Mouse (Mus musculus): ENCODE data around the gene Dcaf12.

The Dcaf12 gene

DNA sequence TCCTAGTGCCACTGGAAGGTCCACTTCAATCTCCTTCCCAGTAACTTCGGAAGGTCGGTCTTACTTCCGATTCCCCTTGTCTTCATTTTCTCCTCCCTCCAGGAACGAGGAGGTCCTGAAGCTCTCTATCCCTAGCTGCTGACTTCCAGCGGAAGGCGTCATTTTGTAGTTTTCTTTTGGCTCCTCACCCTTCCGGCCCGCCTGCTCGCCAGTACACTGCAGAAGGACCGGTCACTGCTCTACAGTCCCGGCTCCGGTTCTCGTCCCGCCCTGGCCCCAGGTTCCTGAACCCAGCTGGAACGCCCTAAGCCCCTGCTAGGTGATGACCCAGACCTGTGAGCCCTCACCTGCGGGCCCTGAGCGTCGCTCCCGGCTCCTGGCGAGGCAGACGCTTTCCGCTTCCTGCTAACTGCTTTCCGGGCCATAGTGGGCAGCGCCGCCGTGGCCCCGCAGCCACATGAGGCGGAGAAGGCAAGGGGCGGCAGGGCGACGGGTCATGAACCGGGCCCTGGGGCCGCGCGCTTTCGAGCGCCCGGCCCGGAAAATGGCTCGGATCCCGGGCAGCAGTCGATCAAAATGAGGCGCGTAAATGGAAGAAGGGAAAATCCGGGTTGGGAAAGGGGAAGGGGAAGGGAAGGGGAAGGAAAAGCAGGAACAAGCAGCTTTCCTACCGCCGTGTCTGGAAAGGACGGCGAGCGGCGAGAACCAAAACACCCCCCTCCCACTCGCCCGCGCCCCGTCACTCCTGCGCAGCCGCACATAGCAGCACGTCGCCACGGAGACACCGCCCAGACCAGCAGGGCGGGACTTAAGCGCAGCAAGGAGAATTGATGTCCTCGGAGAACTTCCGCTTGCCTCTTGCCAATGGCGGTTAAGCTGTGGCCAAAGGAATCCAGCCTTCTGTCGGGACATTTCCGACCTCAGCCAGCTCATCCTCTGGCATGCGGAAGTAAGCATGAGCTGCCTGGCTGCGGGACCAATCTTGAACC is at the start of gene Dcaf12:
TSS of gene Dcaf12 (minus strand) at position 749 of the 989 bp plus-strand sequence.
- peak; percentile 89 to 92 for DNase-seq (ENCODE audit: low spot score in 2 of 2)

DNA sequence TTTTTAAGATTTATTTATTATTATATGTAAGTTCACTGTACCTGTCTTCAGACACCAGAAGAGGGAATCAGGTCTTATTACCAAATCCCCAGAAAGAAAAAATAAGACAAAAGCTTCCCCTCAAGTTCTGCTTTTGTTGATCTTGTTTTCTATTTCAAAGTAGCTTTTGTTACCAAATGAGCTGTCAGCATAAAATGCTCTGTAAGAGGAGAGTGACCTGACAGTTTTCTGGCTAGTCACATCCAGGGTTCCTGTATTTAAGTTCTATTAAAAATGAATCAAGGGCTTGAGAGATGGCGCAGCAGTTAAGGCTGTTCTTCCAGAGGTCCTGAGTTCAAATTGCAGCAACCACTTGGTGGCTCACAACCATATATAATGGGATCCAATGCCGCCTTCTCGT is 46.4 kb upstream of the Dcaf12 start:
- DNase-seq (ENCODE audit: low spot score in 2 of 2) = no peak

DNA sequence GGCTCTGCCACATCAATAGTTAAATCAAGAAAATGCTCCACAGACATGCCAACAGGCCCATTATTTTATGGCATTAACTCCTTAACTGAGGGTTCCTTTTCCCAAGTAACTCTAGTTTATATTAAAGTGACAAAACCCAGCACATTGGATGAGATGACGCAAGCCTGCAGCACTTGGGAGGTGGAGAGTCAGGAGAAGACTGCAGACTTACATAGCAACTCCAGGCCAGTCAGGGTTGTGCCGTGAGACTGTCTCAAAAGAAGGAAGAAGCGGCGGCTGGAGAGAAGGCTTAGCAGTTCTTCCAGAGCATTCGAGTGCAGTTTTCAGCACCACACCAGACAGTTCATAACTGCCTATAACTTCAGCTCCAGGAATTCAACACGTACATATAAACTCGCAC is 44.7 kb upstream of the Dcaf12 start:
- no peak for DNase-seq (ENCODE audit: low spot score in 2 of 2)

DNA sequence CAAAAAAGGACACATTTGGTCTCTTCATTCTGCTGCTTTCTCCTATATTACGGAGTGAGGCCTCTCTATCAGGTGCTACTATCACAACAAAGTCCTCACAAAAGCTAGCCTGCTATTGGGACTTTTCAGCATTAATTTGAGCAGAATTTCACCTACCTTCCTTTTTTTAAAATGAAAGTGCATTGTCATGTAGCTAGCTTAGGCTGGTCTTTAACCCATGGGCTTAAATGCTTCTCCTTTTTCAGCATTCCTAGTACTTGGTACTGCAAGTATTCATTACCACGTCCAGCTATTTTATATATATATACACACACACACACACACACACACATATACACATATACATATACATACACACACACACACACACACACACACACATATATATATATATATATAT is 44.0 kb upstream of the Dcaf12 start:
- DNase-seq (ENCODE audit: low spot score in 2 of 2) = no peak

DNA sequence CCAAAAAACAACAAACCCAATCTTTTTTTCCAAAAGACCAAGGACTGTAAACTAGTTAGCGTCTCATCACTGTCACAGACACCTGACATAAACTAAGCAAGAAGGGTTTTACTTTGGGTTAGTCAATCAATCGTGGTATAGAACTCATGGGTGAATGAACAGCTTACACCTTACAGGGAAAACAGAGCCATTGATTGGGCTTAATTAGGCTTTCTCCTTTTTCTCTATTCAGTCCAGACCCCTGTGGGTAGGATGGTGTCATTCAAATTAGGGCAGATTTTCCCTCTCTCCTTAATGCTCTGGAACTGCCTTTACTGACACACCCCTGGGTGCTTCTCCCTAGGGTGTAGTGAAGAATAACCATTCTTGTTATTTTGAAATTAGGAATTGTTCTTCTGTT is 42.5 kb upstream of the Dcaf12 start:
- no peak for DNase-seq (ENCODE audit: low spot score in 2 of 2)

DNA sequence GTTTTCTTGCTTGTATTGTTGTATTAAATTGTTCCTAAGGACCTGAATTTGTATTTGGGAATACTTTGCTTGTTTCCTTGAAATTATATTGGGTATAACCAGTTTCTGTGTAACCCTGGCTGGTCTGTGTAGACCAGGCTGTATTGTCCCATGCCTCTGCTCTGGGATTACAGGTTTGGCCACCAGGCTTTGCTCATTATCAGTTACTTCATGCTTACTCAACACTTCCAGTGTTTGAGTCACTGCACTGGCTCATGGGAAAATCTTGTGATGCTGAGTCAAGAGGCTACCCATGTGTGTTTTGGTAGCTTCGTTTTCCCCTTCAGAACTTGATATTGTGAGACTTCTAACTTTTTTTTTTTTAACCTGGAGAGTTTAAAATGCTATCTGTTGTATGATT is 38.6 kb upstream of the Dcaf12 start:
- no peak for DNase-seq (ENCODE audit: low spot score in 2 of 2)

DNA sequence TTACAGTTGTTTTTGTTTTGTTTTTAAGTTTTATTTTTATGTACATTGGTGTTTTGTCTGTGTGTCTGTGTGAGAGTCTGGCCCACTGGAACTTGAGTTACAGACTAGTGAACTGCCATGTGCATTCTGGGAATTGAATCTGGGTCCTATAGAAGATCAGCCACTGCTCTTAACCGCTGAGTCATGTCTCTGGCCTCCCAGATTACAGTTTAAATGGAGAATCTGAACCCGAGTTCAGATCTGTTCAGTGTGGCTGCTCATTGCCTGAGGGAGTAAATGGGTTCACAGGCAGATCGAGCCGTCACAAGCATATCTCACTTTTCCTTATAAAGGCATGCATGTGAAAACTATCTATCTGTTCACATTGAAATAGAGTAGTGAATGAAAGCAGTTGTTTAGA is 38.1 kb upstream of the Dcaf12 start:
- peak in 1 of 2 experiments; percentile 15 for DNase-seq (ENCODE audit: low spot score in 2 of 2)

- DNase-seq (ENCODE audit: low spot score in 2 of 2) = peak; percentile 27 to 40
Observed at GRCm38 (mm10) chr4:41349199-41349591, 34.5 kb upstream of the Dcaf12 start.

DNA sequence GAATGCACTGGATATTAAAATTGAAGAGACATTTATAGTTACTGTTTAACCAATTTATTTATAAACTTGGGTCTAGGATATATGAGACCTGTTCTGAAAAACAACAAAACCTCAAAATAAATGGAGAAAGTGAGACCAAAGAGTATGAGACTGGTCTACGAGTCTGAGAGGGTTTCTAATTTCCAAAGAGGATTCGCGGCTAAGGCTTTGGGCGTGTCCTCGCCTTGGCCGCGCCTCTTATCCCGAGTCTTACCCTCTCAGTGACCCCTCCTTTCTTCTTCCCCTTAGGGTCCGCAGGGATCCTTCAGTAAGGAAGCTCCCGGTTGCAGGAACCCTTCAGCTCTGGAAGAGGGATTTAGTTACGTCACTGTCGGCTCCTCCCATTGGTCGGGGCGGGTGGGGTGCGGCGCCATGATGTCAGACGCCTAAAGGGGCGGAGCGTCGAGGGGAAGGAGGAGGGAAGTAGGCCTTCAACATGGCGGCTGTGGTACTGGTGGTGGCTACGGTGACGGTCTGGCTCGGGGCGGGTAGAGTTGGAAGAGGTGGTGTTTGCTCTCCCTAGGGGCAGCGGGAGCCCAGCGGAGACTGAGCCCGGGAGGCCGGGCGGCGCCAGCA is 34.0 kb upstream of the Dcaf12 start, which contains the start of gene Ubap1:
TSS of gene Ubap1 (plus strand) at position 413 of the 615 bp plus-strand sequence.
- peak; percentile 81 to 88 for DNase-seq (ENCODE audit: low spot score in 2 of 2)

DNA sequence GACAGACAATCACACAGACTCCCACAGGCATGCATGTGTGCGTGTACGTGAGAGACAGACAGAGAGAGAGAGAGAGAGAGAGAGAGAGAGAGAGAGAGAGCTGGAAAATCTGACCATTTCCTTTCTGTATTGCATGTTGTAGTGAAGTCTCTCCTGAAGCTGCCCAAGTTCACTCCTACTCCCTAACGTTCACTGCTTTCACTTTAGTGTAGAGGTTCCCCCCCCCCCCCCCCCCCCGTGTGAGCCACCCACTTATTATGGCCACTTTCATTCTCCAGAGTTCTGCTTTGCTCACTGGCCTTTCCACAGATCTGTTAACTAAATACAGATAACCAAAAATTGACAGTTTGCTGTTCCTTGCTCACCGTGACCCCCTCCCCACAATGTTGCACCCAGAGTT is 33.1 kb upstream of the Dcaf12 start:
- DNase-seq (ENCODE audit: low spot score in 2 of 2) = no peak

GRCm38 (mm10) chr4:41346011-41346410 is 31.3 kb upstream of the Dcaf12 start:
- no peak for DNase-seq (ENCODE audit: low spot score in 2 of 2)

DNA sequence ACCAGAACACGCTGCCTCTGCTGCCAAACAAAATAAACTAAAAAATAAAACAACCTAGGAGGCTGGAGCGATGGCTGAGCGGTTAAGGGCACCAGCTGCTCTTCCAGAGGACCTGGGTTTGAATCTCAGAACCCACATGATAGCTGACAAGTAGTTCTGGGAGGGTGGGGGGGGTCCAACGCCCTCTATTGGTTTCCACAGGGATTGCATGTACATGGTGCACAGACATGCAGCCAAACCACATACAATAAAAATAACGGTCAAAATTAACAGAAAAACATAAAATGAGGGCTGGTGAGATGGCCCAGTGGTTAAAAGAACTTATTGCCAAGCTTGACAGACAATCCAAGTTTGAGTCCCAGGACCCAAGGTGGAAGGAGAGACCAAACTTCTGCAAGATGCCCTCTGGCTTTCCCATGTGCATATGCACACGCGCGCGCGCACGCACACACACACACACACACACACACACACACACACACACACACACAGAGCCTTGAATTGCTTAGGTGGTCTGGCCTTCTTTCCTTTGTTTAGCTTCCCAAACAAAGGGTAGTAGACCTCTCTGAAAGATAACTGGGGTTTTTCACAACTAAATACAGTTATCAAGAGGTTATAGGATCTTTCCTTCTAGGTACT is 26.3 kb upstream of the Dcaf12 start:
- DNase-seq (ENCODE audit: low spot score in 2 of 2) = no peak

DNA sequence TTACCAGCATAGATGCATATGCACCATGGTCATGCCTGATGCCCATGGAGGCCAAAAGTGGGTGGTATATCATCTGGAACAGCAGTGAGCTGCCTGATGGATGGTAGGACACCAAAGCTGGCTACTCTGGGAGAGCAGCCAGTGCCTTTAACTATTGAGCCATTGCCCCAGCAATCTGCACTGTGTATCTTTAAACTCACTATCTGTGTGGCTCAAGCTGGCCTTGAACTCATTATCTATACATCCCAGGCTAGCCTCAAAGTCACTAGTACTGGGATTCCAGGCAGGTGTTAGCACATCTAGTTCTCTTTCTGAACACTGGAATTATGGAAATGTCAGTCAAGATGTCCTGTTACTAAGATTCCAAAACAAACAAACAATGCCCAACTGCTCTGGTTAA is 21.9 kb upstream of the Dcaf12 start:
- DNase-seq (ENCODE audit: low spot score in 2 of 2) = no peak

DNA sequence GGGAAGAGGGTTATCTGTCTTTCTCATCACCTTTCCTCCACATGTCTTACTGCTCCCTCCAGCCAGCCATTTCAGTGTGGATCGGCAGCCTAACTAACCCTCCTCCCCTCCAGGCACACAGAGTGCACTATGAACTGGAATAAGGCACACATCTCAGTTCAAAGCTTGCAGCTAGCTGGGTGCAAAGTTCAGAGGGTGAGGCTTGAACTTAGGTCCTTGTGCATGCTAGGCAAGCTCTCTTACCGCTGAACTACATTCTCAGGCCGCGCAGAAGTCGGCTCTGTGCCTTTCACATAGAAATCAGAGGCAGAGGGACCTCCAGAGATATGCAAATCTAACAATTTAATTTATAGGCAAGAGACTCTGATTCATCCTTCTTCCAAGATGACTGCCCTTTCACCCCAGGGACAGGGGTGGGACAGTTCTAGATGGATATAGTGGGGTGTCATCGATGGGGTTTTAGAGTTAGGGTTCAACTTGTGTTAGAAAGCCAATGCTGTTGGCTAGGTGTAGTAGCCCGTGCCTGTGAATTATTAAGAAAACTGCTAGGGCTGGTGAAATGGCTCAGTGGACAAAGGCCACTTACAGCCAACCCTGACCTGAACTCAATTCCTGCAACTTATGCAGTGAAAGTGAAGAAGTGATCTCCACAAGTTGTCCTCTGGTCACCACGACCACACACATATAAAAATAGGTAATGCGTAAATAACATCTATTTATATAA is 17.2 kb upstream of the Dcaf12 start:
- no peak for DNase-seq (ENCODE audit: low spot score in 2 of 2)

DNA sequence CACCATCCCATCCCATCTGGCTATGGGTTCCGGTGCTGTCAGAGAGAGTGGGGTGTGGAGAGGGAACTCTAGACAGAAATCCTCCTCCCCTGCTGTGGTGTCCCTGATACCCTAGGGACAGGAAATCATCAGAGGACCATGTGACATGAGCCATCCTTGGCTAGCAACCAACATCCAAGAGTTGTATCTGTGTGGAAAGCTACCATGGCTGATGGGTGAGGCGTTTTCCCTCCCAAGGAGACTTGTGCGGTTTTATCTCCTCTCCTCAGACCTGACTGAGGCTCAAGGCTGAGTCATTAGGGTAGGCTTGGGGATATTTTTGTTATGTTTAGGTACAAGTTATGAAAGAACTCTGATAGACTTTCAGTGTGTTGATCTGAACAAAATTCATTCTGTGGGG is 16.4 kb upstream of the Dcaf12 start:
- DNase-seq (ENCODE audit: low spot score in 2 of 2) = peak; percentile 28 to 45

DNA sequence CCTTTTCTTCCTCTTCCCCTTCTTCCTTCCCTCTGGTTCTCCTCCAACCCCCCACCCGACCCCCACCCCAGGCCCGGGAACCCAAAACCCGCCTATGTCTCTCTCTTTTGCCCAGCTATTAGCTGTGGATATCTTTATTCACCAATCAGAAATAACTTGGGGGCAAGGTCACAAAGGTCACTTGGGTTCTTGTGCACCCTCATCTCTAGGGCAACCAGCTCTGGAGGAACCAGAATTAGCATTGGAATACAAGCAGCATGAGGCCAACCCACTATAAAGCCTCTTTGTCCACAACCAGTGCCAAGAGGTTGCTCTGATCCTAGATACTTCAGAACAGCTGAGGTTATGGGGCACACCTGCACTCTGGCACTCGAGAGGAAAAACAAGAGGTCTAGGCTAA is 14.8 kb upstream of the Dcaf12 start:
- no peak for DNase-seq (ENCODE audit: low spot score in 2 of 2)

GRCm38 (mm10) chr4:41326876-41327275 is 12.2 kb upstream of the Dcaf12 start:
- DNase-seq (ENCODE audit: low spot score in 2 of 2) = no peak

GRCm38 (mm10) chr4:41320971-41321370 is 6.3 kb upstream of the Dcaf12 start:
- no peak for DNase-seq (ENCODE audit: low spot score in 2 of 2)

GRCm38 (mm10) chr4:41318267-41318666 is 3.6 kb upstream of the Dcaf12 start:
- DNase-seq (ENCODE audit: low spot score in 2 of 2) = no peak

DNA sequence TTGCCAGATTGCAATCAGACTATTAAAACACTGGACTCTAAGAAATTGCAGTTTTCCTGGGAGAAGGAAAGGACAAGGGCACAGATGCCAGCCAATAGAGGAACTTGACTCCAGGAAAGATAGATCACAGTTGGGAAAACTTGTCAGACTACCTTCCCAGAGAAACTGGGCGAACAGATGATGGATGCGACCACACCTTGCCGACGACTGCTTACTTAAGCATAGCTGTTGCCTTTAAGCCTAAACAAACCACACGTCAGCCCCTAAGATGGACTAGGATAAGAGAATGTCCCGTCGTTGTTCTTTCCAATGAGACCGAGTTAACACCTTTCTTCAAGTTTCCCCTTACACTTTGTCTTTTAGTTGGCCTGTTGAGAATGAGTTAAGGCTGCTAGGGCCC is 484 bp upstream of the Dcaf12 start:
- no peak for DNase-seq (ENCODE audit: low spot score in 2 of 2)

GRCm38 (mm10) chr4:41313722-41314121 is 967 bp downstream of the Dcaf12 start:
- DNase-seq (ENCODE audit: low spot score in 2 of 2) = no peak
